Mouse (Mus musculus): ENCODE data around the gene Gh. TPM values are rescaled to one million over a fixed set of nuclear protein-coding genes. Genes with fewer than 3 reads are reported as not detected.

Gene Gh
- polyA plus RNA-seq, 1 experiment from 2014 or later = not detected

GRCm38 (mm10) chr11:106286987-106287386 is 14.7 kb downstream of the Gh start:
- no peak overlapping the region for H3K9ac ChIP-seq (replicated peaks; ENCODE audit: low read length)
- no peak overlapping the region for H3K4me3 ChIP-seq (ENCODE audit: low read depth, low read length)
- ATAC-seq (replicated peaks; ENCODE audit: insufficient number of reproducible peaks, low FRiP score, low TSS enrichment, low read depth) (no peak), DNase-seq (ENCODE audit: low spot score) (no peak)
- 71% methylated on average over 11 of the region's 11 CpGs for WGBS
- no peaks in the 10 kb centered on the region for H3K9me3 ChIP-seq (replicated peaks; ENCODE audit: control insufficient read depth, low read length)
- no peak overlapping the region for H3K4me2 ChIP-seq (ENCODE audit: low read depth, low read length)
- H3K4me1 ChIP-seq (ENCODE audit: control insufficient read depth, insufficient read depth, low read length) = no peaks in the 10 kb centered on the region
- H3K36me3 ChIP-seq (replicated peaks; ENCODE audit: control insufficient read depth, insufficient read depth, low read depth, low read length) = no peaks in the 10 kb centered on the region
- H3K27ac ChIP-seq (replicated peaks; ENCODE audit: low read depth, low read length) = no peak overlapping the region
- H3K27me3 ChIP-seq (ENCODE audit: control insufficient read depth, insufficient read depth, low read length) = no peaks in the 10 kb centered on the region

- Histone ChIP-seq H3K27ac (replicated peaks; ENCODE audit: low read depth, low read length) (no peak overlapping the region), H3K9me3 (replicated peaks; ENCODE audit: control insufficient read depth, low read length) (no peaks in the 10 kb centered on the region), H3K27me3 (ENCODE audit: control insufficient read depth, insufficient read depth, low read length) (no peaks in the 10 kb centered on the region), H3K9ac (replicated peaks; ENCODE audit: low read length) (no peak overlapping the region), H3K4me3 (ENCODE audit: low read depth, low read length) (no peak overlapping the region), H3K4me1 (ENCODE audit: control insufficient read depth, insufficient read depth, low read length) (no peaks in the 10 kb centered on the region), H3K36me3 (replicated peaks; ENCODE audit: control insufficient read depth, insufficient read depth, low read depth, low read length) (no peaks in the 10 kb centered on the region), H3K4me2 (ENCODE audit: low read depth, low read length) (no peak overlapping the region)
- DNase-seq (ENCODE audit: low spot score) = no peak
- no peak for ATAC-seq (replicated peaks; ENCODE audit: insufficient number of reproducible peaks, low FRiP score, low TSS enrichment, low read depth)
- WGBS = 83% methylated on average over 7 of the region's 7 CpGs
Measured at GRCm38 (mm10) chr11:106286206-106286605, 15.5 kb downstream of the Gh start.

- Histone ChIP-seq H3K4me1 (ENCODE audit: control insufficient read depth, insufficient read depth, low read length) (no peaks in the 10 kb centered on the region), H3K9ac (replicated peaks; ENCODE audit: low read length) (no peak overlapping the region)
- 66% methylated on average over 8 of the region's 8 CpGs for WGBS
Measured at GRCm38 (mm10) chr11:106284126-106284525, 17.5 kb downstream of the Gh start.

GRCm38 (mm10) chr11:106283371-106283770 is 18.3 kb downstream of the Gh start:
- no peak overlapping the region for H3K4me3 ChIP-seq (ENCODE audit: low read depth, low read length)
- no peaks in the 10 kb centered on the region for H3K4me1 ChIP-seq (ENCODE audit: control insufficient read depth, insufficient read depth, low read length)
- no peak overlapping the region for H3K9ac ChIP-seq (replicated peaks; ENCODE audit: low read length)
- no peaks in the 10 kb centered on the region for H3K36me3 ChIP-seq (replicated peaks; ENCODE audit: control insufficient read depth, insufficient read depth, low read depth, low read length)
- DNase-seq (ENCODE audit: low spot score) (no peak), ATAC-seq (replicated peaks; ENCODE audit: insufficient number of reproducible peaks, low FRiP score, low TSS enrichment, low read depth) (no peak)
- no peaks in the 10 kb centered on the region for H3K27me3 ChIP-seq (ENCODE audit: control insufficient read depth, insufficient read depth, low read length)
- no peak overlapping the region for H3K4me2 ChIP-seq (ENCODE audit: low read depth, low read length)
- H3K9me3 ChIP-seq (replicated peaks; ENCODE audit: control insufficient read depth, low read length) = no peaks in the 10 kb centered on the region
- 66% methylated on average over 4 of the region's 4 CpGs for WGBS
- no peak overlapping the region for H3K27ac ChIP-seq (replicated peaks; ENCODE audit: low read depth, low read length)

More at GRCm38 (mm10) chr11:106284126-106284525, 17.5 kb downstream of the Gh start:
- Histone ChIP-seq H3K4me3 (ENCODE audit: low read depth, low read length) (no peak overlapping the region), H3K27ac (replicated peaks; ENCODE audit: low read depth, low read length) (no peak overlapping the region), H3K9me3 (replicated peaks; ENCODE audit: control insufficient read depth, low read length) (no peaks in the 10 kb centered on the region), H3K4me2 (ENCODE audit: low read depth, low read length) (no peak overlapping the region), H3K27me3 (ENCODE audit: control insufficient read depth, insufficient read depth, low read length) (no peaks in the 10 kb centered on the region), H3K36me3 (replicated peaks; ENCODE audit: control insufficient read depth, insufficient read depth, low read depth, low read length) (no peaks in the 10 kb centered on the region)
- no peak for DNase-seq (ENCODE audit: low spot score)
- no peak for ATAC-seq (replicated peaks; ENCODE audit: insufficient number of reproducible peaks, low FRiP score, low TSS enrichment, low read depth)

- Histone ChIP-seq H3K36me3 (replicated peaks; ENCODE audit: control insufficient read depth, insufficient read depth, low read depth, low read length) (no peaks in the 10 kb centered on the region), H3K4me3 (ENCODE audit: low read depth, low read length) (no peak overlapping the region), H3K4me1 (ENCODE audit: control insufficient read depth, insufficient read depth, low read length) (no peaks in the 10 kb centered on the region), H3K27ac (replicated peaks; ENCODE audit: low read depth, low read length) (no peak overlapping the region), H3K27me3 (ENCODE audit: control insufficient read depth, insufficient read depth, low read length) (no peaks in the 10 kb centered on the region), H3K4me2 (ENCODE audit: low read depth, low read length) (no peak overlapping the region), H3K9ac (replicated peaks; ENCODE audit: low read length) (no peak overlapping the region), H3K9me3 (replicated peaks; ENCODE audit: control insufficient read depth, low read length) (no peaks in the 10 kb centered on the region)
- WGBS = 80% methylated on average over 6 of the region's 6 CpGs
- no peak for DNase-seq (ENCODE audit: low spot score)
- ATAC-seq (replicated peaks; ENCODE audit: insufficient number of reproducible peaks, low FRiP score, low TSS enrichment, low read depth) = no peak
Measured at GRCm38 (mm10) chr11:106282452-106282851, 19.2 kb downstream of the Gh start.

- DNase-seq (ENCODE audit: low spot score) = peak; percentile 96
- 11% methylated on average over 25 of the region's 25 CpGs for whole genome bisulfite sequencing
- Histone ChIP-seq H3K4me2 (ENCODE audit: low read depth, low read length) (peak within 1 kb of the TSS; percentile 13; the same call in 1 of the 2 replicates), H3K9me3 (replicated peaks; ENCODE audit: control insufficient read depth, low read length) (no peaks in the 10 kb centered on the region), H3K27ac (replicated peaks; ENCODE audit: low read depth, low read length) (no peak within 1 kb of the TSS), H3K36me3 (replicated peaks; ENCODE audit: control insufficient read depth, insufficient read depth, low read depth, low read length) (no peaks in the 10 kb centered on the region), H3K4me3 (ENCODE audit: low read depth, low read length) (no peak within 1 kb of the TSS), H3K4me1 (ENCODE audit: control insufficient read depth, insufficient read depth, low read length) (no peaks in the 10 kb centered on the region), H3K9ac (replicated peaks; ENCODE audit: low read length) (no peak within 1 kb of the TSS), H3K27me3 (ENCODE audit: control insufficient read depth, insufficient read depth, low read length) (no peaks in the 10 kb centered on the region)
- ATAC-seq (replicated peaks; ENCODE audit: insufficient number of reproducible peaks, low FRiP score, low TSS enrichment, low read depth) = no peak
Measured at GRCm38 (mm10) chr11:106276454-106276853, 25.2 kb downstream of the Gh start, which contains the start of gene Tcam1. TSS of gene Tcam1 (plus strand) at chr11:106276672.

- DNase-seq (ENCODE audit: low spot score) (no peak), ATAC-seq (replicated peaks; ENCODE audit: insufficient number of reproducible peaks, low FRiP score, low TSS enrichment, low read depth) (no peak)
- no peak overlapping the region for H3K9ac ChIP-seq (replicated peaks; ENCODE audit: low read length)
- no peaks in the 10 kb centered on the region for H3K27me3 ChIP-seq (ENCODE audit: control insufficient read depth, insufficient read depth, low read length)
- H3K4me1 ChIP-seq (ENCODE audit: control insufficient read depth, insufficient read depth, low read length) = no peaks in the 10 kb centered on the region
- H3K4me2 ChIP-seq (ENCODE audit: low read depth, low read length) = no peak overlapping the region
- no peaks in the 10 kb centered on the region for H3K9me3 ChIP-seq (replicated peaks; ENCODE audit: control insufficient read depth, low read length)
- no peak overlapping the region for H3K4me3 ChIP-seq (ENCODE audit: low read depth, low read length)
- H3K27ac ChIP-seq (replicated peaks; ENCODE audit: low read depth, low read length) = no peak overlapping the region; the same call in 1 of the 2 replicates
- 78% methylated on average over 7 of the region's 7 CpGs for WGBS
- no peaks in the 10 kb centered on the region for H3K36me3 ChIP-seq (replicated peaks; ENCODE audit: control insufficient read depth, insufficient read depth, low read depth, low read length)
Measured at GRCm38 (mm10) chr11:106274971-106275411, 26.7 kb downstream of the Gh start.

GRCm38 (mm10) chr11:106274374-106274773 is 27.3 kb downstream of the Gh start:
- Histone ChIP-seq H3K27ac (replicated peaks; ENCODE audit: low read depth, low read length) (no peak overlapping the region), H3K36me3 (replicated peaks; ENCODE audit: control insufficient read depth, insufficient read depth, low read depth, low read length) (no peaks in the 10 kb centered on the region), H3K9ac (replicated peaks; ENCODE audit: low read length) (no peak overlapping the region), H3K4me2 (ENCODE audit: low read depth, low read length) (no peak overlapping the region), H3K9me3 (replicated peaks; ENCODE audit: control insufficient read depth, low read length) (no peaks in the 10 kb centered on the region), H3K4me3 (ENCODE audit: low read depth, low read length) (no peak overlapping the region), H3K27me3 (ENCODE audit: control insufficient read depth, insufficient read depth, low read length) (no peaks in the 10 kb centered on the region), H3K4me1 (ENCODE audit: control insufficient read depth, insufficient read depth, low read length) (no peaks in the 10 kb centered on the region)
- DNase-seq (ENCODE audit: low spot score) (no peak), ATAC-seq (replicated peaks; ENCODE audit: insufficient number of reproducible peaks, low FRiP score, low TSS enrichment, low read depth) (no peak)
- WGBS = 90% methylated on average over 1 of the region's 1 CpGs

Data from embryonic facial prominence, embryonic 11.5 days (tissue).